Mouse (Mus musculus) cerebellum, postnatal 14 days (tissue): ENCODE data around the gene Cap2.

Experiments
- DNase-seq, 2 experiments: peaks; one replicate each; pipeline ENCODE4 v3.0.0; 2021; ENCODE audit warnings: mixed read lengths in 2 of 2

Gene Cap2

DNA sequence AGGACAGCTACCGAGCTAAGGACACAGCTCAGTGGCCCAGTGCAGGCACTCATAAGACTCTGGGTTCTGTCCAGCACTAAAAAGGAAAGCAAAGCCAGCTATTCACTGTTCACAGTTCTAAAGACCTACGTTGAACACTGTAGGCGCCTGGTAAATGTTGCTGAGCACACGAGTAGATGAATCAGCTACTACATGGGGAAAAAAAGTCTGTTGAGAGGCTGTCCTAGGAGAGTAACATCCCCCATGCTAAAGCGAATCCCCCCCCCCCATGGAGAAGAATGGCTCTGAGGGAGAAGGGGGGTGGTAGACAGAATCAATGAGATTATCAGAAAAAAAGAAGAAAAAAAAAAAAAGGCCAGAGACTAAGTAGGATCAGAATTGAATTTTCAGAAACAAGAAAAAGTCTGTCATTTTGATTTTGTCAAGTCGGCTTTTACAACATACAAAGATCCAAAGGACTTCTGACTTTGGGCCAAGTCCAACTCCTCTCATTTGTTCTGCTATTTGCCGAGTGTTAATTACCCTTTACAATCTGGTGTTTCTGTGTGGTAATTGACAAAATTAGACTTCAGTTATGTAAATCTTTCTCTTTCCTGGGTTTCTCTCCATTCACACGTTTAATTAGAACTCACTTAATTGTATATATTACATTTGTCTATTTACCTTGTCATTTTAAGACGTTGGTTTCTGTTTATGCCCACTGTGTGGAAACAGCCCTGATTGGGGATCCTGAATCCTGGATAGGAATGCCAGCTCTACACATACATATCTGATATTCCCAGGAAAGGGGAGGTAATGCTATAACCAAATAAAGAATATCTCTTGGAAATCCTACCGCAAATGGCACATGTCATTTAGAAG lies 139.2 kb downstream of the Cap2 start:
- no peak for DNase-seq

DNA sequence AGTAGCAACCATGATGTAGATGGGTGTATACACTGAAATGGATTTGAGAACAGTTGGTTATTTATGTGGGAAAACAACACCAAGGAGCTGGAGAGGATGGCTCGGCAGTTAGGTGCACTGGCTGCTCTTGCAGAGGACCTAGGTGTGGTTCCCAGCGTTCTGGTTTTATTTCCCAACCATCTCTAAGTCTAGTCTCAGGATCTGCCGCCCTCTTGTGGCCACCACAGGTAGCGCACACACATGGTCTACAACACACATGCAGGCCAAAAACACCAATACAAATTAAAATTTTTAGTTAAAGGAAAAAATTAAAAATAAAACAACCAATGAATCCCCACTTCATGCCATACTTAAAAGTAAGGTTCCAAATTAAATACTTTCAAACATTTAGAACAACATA lies 140.7 kb downstream of the Cap2 start:
- peak in 1 of 2 experiments; percentile 50 for DNase-seq

GRCm38 (mm10) chr13:46644175-46644574 lies 142.5 kb downstream of the Cap2 start:
- no peak for DNase-seq

GRCm38 (mm10) chr13:46645476-46645875 lies 143.8 kb downstream of the Cap2 start:
- no peak for DNase-seq

DNA sequence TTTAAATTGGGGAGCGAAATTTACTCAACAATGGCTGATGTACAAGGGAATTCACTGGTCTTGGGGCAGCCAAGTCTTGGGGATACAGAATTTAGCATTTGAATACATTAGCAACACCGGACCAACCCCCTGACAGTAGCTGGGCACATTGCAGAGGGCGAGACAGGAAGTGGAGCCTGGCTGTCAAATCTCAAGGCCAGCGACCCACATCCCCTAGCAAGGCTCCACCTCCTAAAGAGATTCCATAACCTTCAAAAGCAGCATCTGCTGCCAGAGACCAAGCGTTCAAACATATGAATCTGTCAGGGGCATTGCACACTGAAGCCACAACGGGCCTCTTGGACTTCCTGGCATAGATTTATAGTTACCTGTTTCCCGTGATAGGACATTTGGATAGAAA lies 150.2 kb downstream of the Cap2 start:
- DNase-seq = no peak

DNA sequence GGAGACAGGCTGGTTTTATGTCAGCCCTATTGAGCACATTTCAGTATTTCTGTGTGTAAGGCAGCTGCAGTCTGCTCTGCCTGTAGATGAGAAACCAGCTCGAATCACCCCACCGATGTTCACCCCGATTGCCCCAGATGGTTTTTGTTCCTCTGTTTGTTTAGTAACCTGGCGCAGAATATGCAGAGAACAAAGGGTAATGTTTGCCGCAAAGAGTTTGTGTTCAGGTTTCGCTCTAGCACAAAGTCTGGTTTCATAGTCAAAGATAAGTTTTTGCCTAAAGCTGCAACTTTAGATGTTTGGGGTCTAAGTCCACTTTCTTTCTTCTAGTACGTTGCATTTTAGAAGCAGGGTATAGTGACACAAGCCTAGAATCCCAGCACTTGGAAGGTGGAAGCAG lies 151.0 kb downstream of the Cap2 start:
- DNase-seq = no peak

- DNase-seq = no peak
Observed at GRCm38 (mm10) chr13:46653671-46654070, 152.0 kb downstream of the Cap2 start.

DNA sequence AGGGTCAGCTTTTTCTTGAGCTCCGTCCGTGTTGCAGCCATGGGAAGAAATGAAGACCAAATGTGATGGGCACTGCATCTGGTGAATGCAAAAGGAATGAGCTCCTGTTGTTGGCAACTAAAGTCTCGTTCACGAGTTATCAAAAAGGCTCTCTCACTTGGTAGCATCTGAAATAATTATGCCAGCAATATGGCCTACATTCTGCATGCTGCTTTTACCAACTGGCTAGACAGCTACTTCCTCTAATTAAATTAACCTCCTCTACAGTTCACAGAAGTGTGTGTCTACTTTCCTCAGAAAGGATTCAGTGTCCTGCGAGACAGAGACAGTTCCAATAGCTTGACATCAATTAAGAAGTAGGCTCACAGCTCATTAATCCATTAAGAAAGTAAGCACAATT lies 152.9 kb downstream of the Cap2 start:
- no peak for DNase-seq

GRCm38 (mm10) chr13:46659211-46659610 lies 157.6 kb downstream of the Cap2 start:
- no peak for DNase-seq

- DNase-seq = peak; percentile 57 to 61
Observed at GRCm38 (mm10) chr13:46663461-46663964, 161.9 kb downstream of the Cap2 start.

- peak; percentile 95 to 97 for DNase-seq
Observed at GRCm38 (mm10) chr13:46669048-46669619, 167.5 kb downstream of the Cap2 start, which contains the start of gene Fam8a1. Gene Fam8a1, plus strand, starts transcription at chr13:46669522.

DNA sequence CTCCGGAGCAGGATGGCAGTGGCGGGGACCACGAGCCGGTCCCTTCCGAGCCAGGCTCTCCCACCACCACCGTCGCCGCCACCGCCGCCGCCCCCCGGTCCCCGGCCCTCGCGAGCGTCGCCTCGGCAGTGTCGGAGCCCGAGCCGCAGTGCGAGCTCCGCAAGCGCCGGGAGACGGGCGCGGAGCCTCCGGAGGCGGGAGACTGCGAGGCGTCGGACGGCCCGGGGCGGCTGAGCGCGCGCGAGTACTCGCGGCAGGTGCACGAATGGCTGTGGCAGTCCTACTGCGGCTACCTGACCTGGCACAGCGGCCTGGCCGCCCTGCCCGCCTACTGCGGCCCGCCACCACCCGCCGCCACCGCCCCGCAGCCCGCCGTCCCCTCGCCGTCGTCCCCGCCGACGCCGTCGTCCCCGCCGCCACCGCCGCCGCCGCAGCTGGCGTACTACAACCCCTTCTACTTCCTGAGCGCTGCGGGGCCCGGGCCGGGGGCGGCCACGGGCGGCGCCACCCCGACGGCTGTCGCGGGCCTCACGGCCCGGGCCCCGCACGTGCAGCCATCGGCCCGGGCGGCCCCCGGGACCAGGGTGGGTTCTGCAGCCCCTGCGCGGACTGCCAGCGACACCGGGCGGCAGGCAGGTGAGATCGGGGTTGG lies 168.1 kb downstream of the Cap2 start:
- DNase-seq = peak; percentile 50 to 59

DNA sequence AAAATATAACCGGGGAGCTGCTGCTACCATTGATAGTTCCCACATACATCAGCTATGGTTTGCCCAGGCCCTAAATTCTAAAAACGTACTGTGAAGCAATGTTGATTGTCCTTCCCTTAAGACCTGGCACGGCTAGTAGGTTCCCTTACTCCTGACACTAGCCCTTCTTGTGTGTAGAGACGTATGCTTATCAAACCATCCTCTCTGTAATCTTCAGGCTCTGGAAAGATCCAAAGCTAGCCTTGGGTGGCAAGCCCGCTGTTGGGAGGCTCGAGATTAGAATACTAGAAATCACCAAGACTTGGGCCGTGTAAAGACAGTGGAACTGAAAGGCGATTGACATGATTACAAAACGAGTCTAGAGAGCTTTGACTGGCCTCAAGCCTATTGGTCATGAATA lies 168.9 kb downstream of the Cap2 start:
- DNase-seq = no peak

DNA sequence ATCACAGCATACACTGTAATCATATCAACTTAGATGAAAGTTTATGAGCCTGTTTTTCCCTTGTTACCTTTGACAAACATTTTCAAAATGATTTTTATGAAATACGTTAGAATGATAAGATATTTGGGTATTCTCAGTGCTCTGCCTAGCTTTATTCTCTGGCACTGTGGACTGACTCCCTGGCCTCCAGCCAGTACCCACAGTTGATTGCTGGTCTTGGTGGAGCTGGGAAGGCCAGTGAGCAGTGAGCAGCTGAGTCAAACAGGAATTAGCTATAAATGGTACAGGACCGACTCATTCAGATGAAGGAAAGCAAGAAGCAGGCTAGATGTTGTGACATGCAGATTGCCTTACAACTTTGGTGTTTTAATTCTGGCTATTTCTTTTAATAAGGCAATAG lies 173.0 kb downstream of the Cap2 start:
- DNase-seq = peak; percentile 57 to 61

- no peak for DNase-seq
Observed at GRCm38 (mm10) chr13:46677721-46678120, 176.1 kb downstream of the Cap2 start.

- DNase-seq = peak; percentile 30 to 62
Observed at GRCm38 (mm10) chr13:46682921-46683320, 181.3 kb downstream of the Cap2 start.

- DNase-seq = no peak
Observed at GRCm38 (mm10) chr13:46683370-46683769, 181.7 kb downstream of the Cap2 start.

DNA sequence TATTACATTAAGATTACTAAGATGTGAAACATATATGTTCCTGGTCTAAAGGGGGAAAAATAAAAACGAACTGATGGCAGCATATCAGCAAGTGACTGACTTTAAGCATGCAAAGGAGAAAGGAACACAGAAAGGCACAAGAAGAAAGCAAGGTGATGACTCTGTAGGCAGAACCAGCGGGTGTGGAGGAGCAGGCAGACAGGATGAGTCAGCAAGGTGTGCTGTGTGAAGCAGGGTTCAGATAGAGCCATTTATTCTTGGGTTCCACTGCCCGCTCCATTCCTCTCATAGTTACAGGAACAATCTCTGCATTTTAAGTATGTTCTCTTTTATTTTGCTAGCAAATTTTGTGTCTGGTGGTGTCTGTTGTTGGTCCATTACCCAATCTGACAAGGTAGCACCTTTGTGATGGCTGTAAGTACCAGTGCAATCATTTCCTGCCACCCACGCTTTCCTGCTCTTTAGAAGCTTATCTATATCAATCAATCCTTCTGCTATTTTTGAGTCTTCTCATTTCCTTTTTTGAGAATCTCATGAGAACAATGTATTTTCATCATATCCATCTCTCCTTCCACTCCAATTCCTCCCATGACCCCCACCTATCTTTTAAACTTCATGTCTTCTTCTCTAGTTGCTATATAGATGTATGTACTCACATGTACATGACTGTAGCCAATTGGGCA lies 189.1 kb downstream of the Cap2 start:
- DNase-seq = no peak

GRCm38 (mm10) chr13:46695296-46695908 lies 193.8 kb downstream of the Cap2 start:
- no peak for DNase-seq

- DNase-seq = no peak
Observed at GRCm38 (mm10) chr13:46695932-46696331, 194.3 kb downstream of the Cap2 start.

- no peak for DNase-seq
Observed at GRCm38 (mm10) chr13:46696788-46697187, 195.1 kb downstream of the Cap2 start.

DNA sequence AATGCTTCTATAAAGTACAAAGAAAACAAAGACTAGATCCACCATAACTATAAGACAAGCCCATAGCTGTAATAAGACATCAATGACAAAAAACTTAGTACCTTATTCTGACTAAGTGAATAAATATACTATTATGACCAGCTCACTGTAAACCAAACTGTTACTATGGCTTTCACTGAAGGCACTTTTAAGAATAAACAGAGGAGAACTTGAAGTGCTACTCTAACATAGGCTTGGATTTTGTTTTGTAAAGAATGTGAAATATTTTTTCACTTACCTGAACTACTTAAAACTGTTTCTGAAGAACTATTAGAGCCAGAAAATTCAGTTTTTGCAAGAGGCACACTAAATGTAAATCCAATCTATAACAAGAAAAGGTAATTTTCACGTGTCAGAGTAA lies 197.7 kb downstream of the Cap2 start:
- DNase-seq = no peak
